Mouse (Mus musculus) intestine, postnatal 0 days (tissue): ENCODE data around the gene H2al2a. TPM values are rescaled to one million over a fixed set of nuclear protein-coding genes. Genes with fewer than 3 reads are reported as not detected.
"Not testable (repeated sequence)": the region's sequence is repeated elsewhere in the genome, so short reads cannot be mapped to it uniquely, and the experiment has no call there.

ENCODE experiments used
- ATAC-seq: fragments of 200-750 bp; cut with Nextera tagmentation; 2 replicates; pipeline ENCODE4 v1.8.0; 2017; ENCODE audit warnings: mild to moderate bottlenecking, moderate TSS enrichment, moderate library complexity
- H3K27ac ChIP-seq: fragments of 300-500 bp; sonication (generic); 2 replicates; pipeline ENCODE4 v1.5.1; 2014; ENCODE audit warnings: mild to moderate bottlenecking, low read depth, low read length, moderate library complexity
- H3K27me3 ChIP-seq: fragments of 300-500 bp; sonication (generic); replicated peaks from 2 replicates; pipeline ENCODE4 v1.6.1; 2014; ENCODE audit warnings: low read length, mixed read lengths; ENCODE audit not compliant: control insufficient read depth, insufficient read depth
- H3K36me3 ChIP-seq: fragments of 300-500 bp; sonication (generic); 2 replicates; pipeline ENCODE4 v1.6.1; 2014; ENCODE audit warnings: mild to moderate bottlenecking, moderate library complexity; ENCODE audit not compliant: control insufficient read depth, insufficient read depth
- H3K4me1 ChIP-seq: fragments of 300-500 bp; sonication (generic); replicated peaks from 2 replicates; pipeline ENCODE4 v1.6.1; 2014; ENCODE audit warnings: antibody characterized with exemption, low read length, mixed read lengths; ENCODE audit not compliant: control insufficient read depth, insufficient read depth
- H3K4me2 ChIP-seq: fragments of 300-500 bp; sonication (generic); replicated peaks from 2 replicates; pipeline ENCODE4 v1.6.1; 2014; ENCODE audit warnings: low read depth, mild to moderate bottlenecking, moderate library complexity
- H3K4me3 ChIP-seq: fragments of 300-500 bp; sonication (generic); 2 replicates; pipeline ENCODE4 v1.5.1; 2014; ENCODE audit warnings: low read depth, low read length
- H3K9ac ChIP-seq: fragments of 300-500 bp; sonication (generic); 2 replicates; pipeline ENCODE4 v1.6.1; 2014; ENCODE audit warnings: mild to moderate bottlenecking, low read depth, low read length
- H3K9me3 ChIP-seq: fragments of 300-500 bp; sonication (generic); 2 replicates; pipeline ENCODE4 v1.6.1; 2016; ENCODE audit warnings: mixed run types; ENCODE audit not compliant: control insufficient read depth
- CTCF ChIP-seq: sonication (generic); IDR thresholded peaks from 2 replicates; pipeline ENCODE4 v1.5.1; 2016; ENCODE audit warnings: low read depth, mild to moderate bottlenecking, control low read depth, antibody characterized with exemption, moderate library complexity
- WGBS: fragments of 180-500 bp; shearing (Covaris S2); extraction: QIAGEN DNeasy Blood & Tissue Kit; methylation state at CpG from one replicate; pipeline ENCODE4 v1.1.7; 2014; 5-methylcytosine and 5-hydroxymethylcytosine counted together
- polyA plus RNA-seq: library from polyadenylated mRNA; unstranded; fragments of >200 nt; fragmentation: Nextera tagmentation; extraction: Ambion mirVana; gene quantifications from 2 replicates; pipeline ENCODE4 v1.2.1, GENCODE M21; 2015

H2al2a gene
- polyA plus RNA-seq, 1 experiment from 2014 or later, result not detected

DNA sequence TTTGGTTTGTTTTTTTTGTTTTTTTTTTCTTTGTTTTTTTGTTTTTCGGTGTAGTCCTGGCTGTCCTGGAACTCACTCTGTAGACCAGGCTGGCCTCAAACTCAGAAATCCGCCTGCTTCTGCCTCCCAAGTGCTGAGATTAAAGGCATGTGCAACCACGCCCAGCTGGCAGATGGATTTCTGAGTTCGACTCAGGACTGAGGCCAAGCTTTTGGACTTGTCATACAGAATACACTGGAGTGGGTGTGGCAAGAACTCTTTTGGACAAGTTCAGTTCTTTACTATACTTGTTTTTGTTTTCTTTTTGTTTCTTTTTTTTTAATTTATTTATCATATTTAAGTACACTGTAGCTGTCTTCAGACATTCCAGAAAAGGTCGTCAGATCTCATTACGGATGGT, 18.1 kb downstream of the H2al2a start:
- no peak for TF ChIP-seq CTCF
- Histone ChIP-seq H3K27ac (no peak overlapping the region), H3K4me3 (no peak overlapping the region), H3K27me3 (no peaks in the 10 kb centered on the region), H3K9ac (no peak overlapping the region), H3K4me1 (no peaks in the 10 kb centered on the region), H3K9me3 (no peaks in the 10 kb centered on the region), H3K4me2 (no peak overlapping the region), H3K36me3 (no peaks in the 10 kb centered on the region)
- no peak for ATAC-seq
- WGBS, result 92% methylated on average over 6 of the region's 6 CpGs

DNA sequence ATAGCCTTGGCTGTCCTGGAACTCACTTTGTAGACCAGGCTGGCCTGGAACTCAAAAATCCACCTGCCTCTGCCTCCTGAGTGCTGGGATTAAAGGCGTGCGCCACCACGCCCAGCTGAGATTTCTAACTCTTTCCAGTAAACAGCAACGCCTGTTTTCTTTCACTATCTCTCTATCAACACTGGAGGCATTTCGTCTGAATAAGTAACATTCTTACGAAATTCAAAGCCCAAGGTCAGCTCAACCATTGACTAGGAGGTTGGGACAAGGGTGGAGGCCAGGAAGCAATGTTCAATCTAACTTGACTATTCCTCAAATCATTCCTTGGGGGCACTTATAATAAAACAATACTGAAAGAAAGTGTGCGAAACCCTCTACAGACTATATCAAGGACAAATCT, 18.5 kb downstream of the H2al2a start:
- H3K27me3 ChIP-seq, H3K4me3 ChIP-seq, H3K4me1 ChIP-seq, H3K27ac ChIP-seq, H3K9ac ChIP-seq, H3K9me3 ChIP-seq, H3K4me2 ChIP-seq, ATAC-seq, H3K36me3 ChIP-seq: not testable (repeated sequence)
- 86% methylated on average over 7 of the region's 7 CpGs for WGBS

DNA sequence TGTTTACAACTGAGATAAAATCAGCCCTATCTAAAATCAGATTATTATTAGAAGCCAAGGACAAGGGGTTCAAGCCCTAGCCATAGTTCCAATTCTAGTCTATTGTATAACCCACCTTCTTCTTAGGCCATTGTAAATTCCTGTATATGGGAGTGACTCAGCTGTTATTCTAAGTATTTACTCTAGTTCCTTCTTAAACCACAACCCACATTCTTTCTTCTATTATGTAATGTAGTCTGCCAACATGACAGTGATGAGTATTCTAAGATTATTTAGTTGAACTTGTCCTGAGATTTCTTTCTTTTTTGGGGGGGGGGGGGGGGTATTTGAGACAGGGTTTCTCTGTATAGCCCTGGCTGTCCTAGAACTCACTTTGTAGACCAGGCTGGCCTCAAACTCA, 19.1 kb downstream of the H2al2a start:
- ATAC-seq, H3K9me3 ChIP-seq, H3K9ac ChIP-seq, H3K4me2 ChIP-seq, H3K27me3 ChIP-seq, H3K27ac ChIP-seq, H3K4me3 ChIP-seq, H3K4me1 ChIP-seq, H3K36me3 ChIP-seq: not testable (repeated sequence)

DNA sequence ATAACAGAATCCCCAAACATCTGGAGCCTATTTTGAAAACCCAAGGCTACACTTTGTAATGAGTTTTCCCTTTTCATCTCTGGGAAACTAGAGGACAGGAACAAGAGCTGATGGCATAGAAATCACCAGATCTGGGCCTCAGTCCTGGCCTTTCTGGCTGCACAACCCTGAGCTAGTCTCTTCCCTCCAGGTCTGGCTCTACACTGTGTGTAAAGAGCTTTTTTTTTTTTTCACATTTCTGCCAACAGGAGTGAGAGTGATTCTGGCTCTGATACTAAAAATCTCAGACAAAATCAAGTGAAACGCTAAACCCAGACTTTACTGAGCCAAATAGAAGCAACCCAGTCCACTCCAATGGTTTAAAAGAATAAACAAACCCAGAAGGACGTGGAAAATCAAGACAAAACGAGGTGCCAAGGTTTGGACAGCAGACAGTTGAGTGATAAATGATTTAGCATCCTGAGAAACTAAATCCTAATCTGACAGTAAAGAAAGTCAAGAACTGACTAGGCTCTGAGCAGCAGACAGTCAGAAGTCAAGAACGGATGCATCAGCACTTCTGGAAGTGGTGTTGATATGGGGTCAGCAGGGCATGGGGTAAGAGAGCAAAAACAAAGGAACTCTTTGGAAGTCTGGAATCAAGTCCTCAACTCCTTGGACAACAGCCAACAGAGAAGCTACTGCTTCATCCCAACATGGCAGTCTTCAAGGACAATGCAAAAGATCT, 21.0 kb downstream of the H2al2a start:
- WGBS, result 47% methylated on average over 4 of the region's 4 CpGs
- no peaks in the 10 kb centered on the region for H3K36me3 ChIP-seq

DNA sequence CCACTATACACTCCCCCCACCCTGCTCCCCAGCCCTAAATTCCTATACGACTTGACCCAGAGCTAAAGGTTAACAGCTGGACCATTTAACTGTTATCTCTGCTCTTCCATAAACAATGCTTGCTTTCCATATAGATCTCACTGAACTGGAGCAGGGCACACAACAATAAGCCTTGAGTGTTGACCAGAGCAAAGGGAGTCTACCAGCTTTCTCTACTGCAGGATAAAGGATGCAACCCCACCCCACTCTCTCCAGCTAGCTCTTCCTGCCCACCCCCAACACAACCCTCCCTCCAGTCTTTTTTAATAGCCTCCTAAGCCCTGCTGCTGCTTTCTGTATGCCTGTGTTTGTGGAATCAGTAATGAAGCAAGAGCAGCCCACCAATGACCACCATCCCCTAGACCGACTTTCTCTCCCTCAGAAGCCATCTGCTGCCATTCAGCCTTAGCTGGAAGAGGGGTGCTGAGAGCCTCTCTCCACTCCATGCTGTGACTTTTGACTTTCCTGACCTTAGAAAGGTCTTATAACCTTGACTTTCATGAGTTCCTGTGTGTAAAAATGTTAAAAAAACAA, 22.8 kb downstream of the H2al2a start:
- Histone ChIP-seq H3K36me3 (no peaks in the 10 kb centered on the region), H3K4me1 (no peaks in the 10 kb centered on the region), H3K27me3 (no peaks in the 10 kb centered on the region), H3K27ac (no peak overlapping the region), H3K9ac (no peak overlapping the region), H3K9me3 (no peaks in the 10 kb centered on the region), H3K4me3 (no peak overlapping the region), H3K4me2 (no peak overlapping the region)
- TF ChIP-seq CTCF, result no peak
- no peak for ATAC-seq
- WGBS, result 37% methylated on average over 2 of the region's 2 CpGs

More for the DNA sequence above, 21.0 kb downstream of the H2al2a start:
- Histone ChIP-seq H3K9ac (no peak overlapping the region), H3K27ac (no peak overlapping the region), H3K4me3 (no peak overlapping the region), H3K4me1 (no peaks in the 10 kb centered on the region), H3K4me2 (no peak overlapping the region), H3K27me3 (no peaks in the 10 kb centered on the region), H3K9me3 (no peaks in the 10 kb centered on the region)
- no peak for TF ChIP-seq CTCF
- no peak for ATAC-seq

DNA sequence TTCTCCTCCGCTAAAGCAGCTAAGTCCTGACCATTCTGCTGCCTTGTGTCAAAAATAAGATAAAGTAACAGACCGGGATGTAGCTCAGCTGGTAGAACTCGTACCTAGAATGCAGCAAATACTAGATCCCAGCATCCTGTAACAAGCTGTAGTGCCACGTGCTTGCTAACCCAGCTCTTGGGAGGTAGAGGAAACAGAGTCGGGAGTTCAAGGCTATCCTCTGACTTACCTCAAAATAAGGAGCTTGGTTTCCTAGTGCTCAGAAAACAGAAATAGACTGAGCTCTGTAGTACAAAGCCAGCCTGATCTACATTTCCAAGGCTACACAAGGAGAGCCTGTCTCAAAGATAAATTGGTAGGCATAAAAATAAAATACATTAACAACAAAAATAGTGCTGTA, 23.5 kb downstream of the H2al2a start:
- Histone ChIP-seq H3K4me1 (no peaks in the 10 kb centered on the region), H3K9me3 (no peaks in the 10 kb centered on the region), H3K9ac (no peak overlapping the region), H3K4me3 (no peak overlapping the region), H3K27ac (no peak overlapping the region), H3K4me2 (no peak overlapping the region), H3K36me3 (no peaks in the 10 kb centered on the region), H3K27me3 (no peaks in the 10 kb centered on the region)
- TF ChIP-seq CTCF, result no peak
- WGBS, result 78% methylated on average over 5 of the region's 5 CpGs
- no peak for ATAC-seq
